Mouse (Mus musculus) cerebellum, postnatal 10 days (tissue): ENCODE data around the gene Lipc.
A peak's percentile ranks its signal among the peaks of the same experiment; 100 is the strongest.
"Not testable (repeated sequence)": the region's sequence is repeated elsewhere in the genome, so short reads cannot be mapped to it uniquely, and the experiment has no call there.

Source experiments
- DNase-seq, 2 experiments: peaks; one replicate each; pipeline ENCODE4 v3.0.0; 2021; ENCODE audit warnings: mixed read lengths in 2 of 2

Gene Lipc

GRCm38 (mm10) chr9:70855868-70856267 is 96.2 kb downstream of the Lipc start:
- peak; percentile 77 to 82 for DNase-seq

- no peak for DNase-seq
Observed at GRCm38 (mm10) chr9:70854950-70855349, 97.1 kb downstream of the Lipc start.

- DNase-seq, result not testable (repeated sequence)
Observed at GRCm38 (mm10) chr9:70853081-70853480, 98.9 kb downstream of the Lipc start.

- no peak for DNase-seq
Observed at GRCm38 (mm10) chr9:70851533-70851932, 100.5 kb downstream of the Lipc start.

GRCm38 (mm10) chr9:70848135-70848770 is 103.8 kb downstream of the Lipc start:
- peak; percentile 77 to 78 for DNase-seq

GRCm38 (mm10) chr9:70847627-70848051 is 104.4 kb downstream of the Lipc start:
- DNase-seq, result peak; percentile 25 to 46

GRCm38 (mm10) chr9:70843270-70843669 is 108.8 kb downstream of the Lipc start:
- no peak for DNase-seq

- no peak for DNase-seq
Observed at GRCm38 (mm10) chr9:70842300-70842941, 109.6 kb downstream of the Lipc start.

- no peak for DNase-seq
Observed at GRCm38 (mm10) chr9:70841426-70842215, 110.4 kb downstream of the Lipc start.

- no peak for DNase-seq
Observed at GRCm38 (mm10) chr9:70840861-70841341, 111.1 kb downstream of the Lipc start.

GRCm38 (mm10) chr9:70838132-70838911 is 113.7 kb downstream of the Lipc start:
- DNase-seq, result no peak

- DNase-seq, result peak; percentile 59 to 72
Observed at GRCm38 (mm10) chr9:70834730-70835154, 117.3 kb downstream of the Lipc start.

GRCm38 (mm10) chr9:70834217-70834616 is 117.8 kb downstream of the Lipc start:
- DNase-seq, result no peak

- no peak for DNase-seq
Observed at GRCm38 (mm10) chr9:70833111-70833908, 118.7 kb downstream of the Lipc start.

GRCm38 (mm10) chr9:70832231-70832630 is 119.8 kb downstream of the Lipc start:
- DNase-seq, result no peak

GRCm38 (mm10) chr9:70830844-70831529 is 121.0 kb downstream of the Lipc start:
- peak in 1 of 2 experiments; percentile 24 for DNase-seq

GRCm38 (mm10) chr9:70829784-70830488 is 122.1 kb downstream of the Lipc start:
- DNase-seq, result no peak

GRCm38 (mm10) chr9:70827911-70828310 is 124.1 kb downstream of the Lipc start:
- no peak for DNase-seq

GRCm38 (mm10) chr9:70824103-70824502 is 127.9 kb downstream of the Lipc start:
- no peak for DNase-seq

- peak in 1 of 2 experiments; percentile 13 for DNase-seq
Observed at GRCm38 (mm10) chr9:70818739-70819138, 133.3 kb downstream of the Lipc start.
